Comparison of ENCODE assay signal across 8 mouse cellular contexts in genomic region chr11:107468252-107469030, GRCm38 (mm10). TPM values are rescaled to one million over a fixed set of nuclear protein-coding genes. Genes with fewer than 3 reads are reported as not detected.
DNase-seq lines count a peak whose midpoint lies in the region; ATAC-seq and TF ChIP-seq lines count a peak whose summit lies in the region.

No protein-coding gene starts in this region.

- H3K79me2 ChIP-seq in liver, adult 2 months (ENCODE audit: control insufficient read depth, insufficient read depth, low read length), result peaks cover 27% of the 10 kb centered on the region

- H3K9me3 ChIP-seq in forebrain, embryonic 14.5 days (replicated peaks; ENCODE audit: control insufficient read depth, low read length), result no peaks in the 10 kb centered on the region

- ATAC-seq in forebrain, embryonic 14.5 days, result no peak

- H3K36me3 ChIP-seq in forebrain, embryonic 14.5 days (ENCODE audit: control insufficient read depth, insufficient read depth, low read length), result 0 out of 2 replicates have a peak, but pooled peaks cover 1% of the 10 kb centered on the region
- no peaks in the 10 kb centered on the region for H3K36me3 ChIP-seq in liver, adult 2 months (ENCODE audit: control insufficient read depth, insufficient read depth, low read length)

- 15% methylated on average over 16 of the region's 16 CpGs for WGBS in forebrain, embryonic 14.5 days
- WGBS in liver, adult 2 months, result 7% methylated on average over 16 of the region's 16 CpGs
- WGBS in olfactory bulb, adult 2 months, result 20% methylated on average over 16 of the region's 16 CpGs

- no peak for DNase-seq in layer of hippocampus, adult 2 months (ENCODE audit: low spot score in 2 of 2)
- DNase-seq in layer of hippocampus, adult 9-11 months, result no peak
- DNase-seq in forebrain, embryonic 14.5 days (ENCODE audit: low spot score), result peak; percentile 13
- peak; percentile 83 for DNase-seq in liver, adult 2 months (ENCODE audit: extremely low read depth, low read depth, low spot score)
- no peak for DNase-seq in right cerebral cortex, postnatal 25 days
- no peak for DNase-seq in urinary bladder, postnatal 10 days (ENCODE audit: low spot score)

- H3K27me3 ChIP-seq in forebrain, embryonic 14.5 days (replicated peaks; ENCODE audit: control insufficient read depth, insufficient read depth, low read length), result no peaks in the 10 kb centered on the region
- H3K27me3 ChIP-seq in liver, adult 2 months (ENCODE audit: control insufficient read depth, insufficient read depth, low read length), result no peaks in the 10 kb centered on the region

- TF ChIP-seq POLR2A in liver, adult 2 months (IDR thresholded peaks at IDR 0.05; ENCODE audit: extremely low read depth, insufficient read depth, low read length), result no peak
- TF ChIP-seq POLR2A in olfactory bulb, adult 2 months (IDR thresholded peaks at IDR 0.05; ENCODE audit: insufficient read depth, low read depth, low read length), result no peak

- H3K27ac ChIP-seq in layer of hippocampus, adult 2 months, result peak overlapping the region; percentile 77
- peak overlapping the region; percentile 50 for H3K27ac ChIP-seq in brown adipose tissue, adult 24 weeks (replicated peaks; ENCODE audit: low read depth, low read length)
- H3K27ac ChIP-seq in forebrain, embryonic 14.5 days (ENCODE audit: low read depth, low read length), result peak overlapping the region; percentile 91; the same call in 1 of the 2 replicates
- H3K27ac ChIP-seq in liver, adult 2 months (replicated peaks; ENCODE audit: insufficient read depth, low read depth, low read length), result peak overlapping the region; percentile 83
- H3K27ac ChIP-seq in olfactory bulb, adult 2 months (ENCODE audit: insufficient read depth, low read depth, low read length), result peak overlapping the region; percentile 4; the same call in 1 of the 2 replicates

- peaks cover 19% of the 10 kb centered on the region for H3K4me1 ChIP-seq in brown adipose tissue, adult 24 weeks (ENCODE audit: control insufficient read depth, insufficient read depth, insufficient read length, low read length)
- H3K4me1 ChIP-seq in forebrain, embryonic 14.5 days (ENCODE audit: control insufficient read depth, insufficient read depth, low read length), result peaks cover 14% of the 10 kb centered on the region
- peaks cover 26% of the 10 kb centered on the region for H3K4me1 ChIP-seq in liver, adult 2 months (ENCODE audit: control insufficient read depth, insufficient read depth, low read length)
- peaks cover 7% of the 10 kb centered on the region for H3K4me1 ChIP-seq in olfactory bulb, adult 2 months (ENCODE audit: control insufficient read depth, insufficient read depth, low read length)

- peak overlapping the region; percentile 72 for H3K4me2 ChIP-seq in forebrain, embryonic 14.5 days (ENCODE audit: low read length)

- TF ChIP-seq CTCF in layer of hippocampus, adult 2 months (conservative IDR thresholded peaks at IDR 0.05), result no peak
- no peak for TF ChIP-seq CTCF in liver, adult 2 months (IDR thresholded peaks at IDR 0.05; ENCODE audit: low read depth, low read length)
- TF ChIP-seq CTCF in olfactory bulb, adult 2 months (IDR thresholded peaks at IDR 0.05; ENCODE audit: insufficient read depth, low read depth, low read length), result no peak

- H3K4me3 ChIP-seq in layer of hippocampus, adult 2 months, result peak overlapping the region; percentile 91
- H3K4me3 ChIP-seq in brown adipose tissue, adult 24 weeks (ENCODE audit: insufficient read depth, low read depth, low read length), result peak overlapping the region; percentile 63
- H3K4me3 ChIP-seq in forebrain, embryonic 14.5 days (ENCODE audit: low read depth, low read length), result peak overlapping the region; percentile 89
- peak overlapping the region; percentile 76 for H3K4me3 ChIP-seq in liver, adult 2 months (ENCODE audit: insufficient read depth, low read depth, low read length)
- H3K4me3 ChIP-seq in olfactory bulb, adult 2 months (ENCODE audit: insufficient read depth, low read depth, low read length), result peak overlapping the region; percentile 84

- H3K9ac ChIP-seq in forebrain, embryonic 14.5 days (ENCODE audit: low read length), result peak overlapping the region; percentile 90
- peak overlapping the region; percentile 98 for H3K9ac ChIP-seq in liver, adult 2 months (ENCODE audit: low read depth, low read length)

RNA-seq across cellular contexts. Expression of gene Pitpnc1, which starts 2.1 kb away (rescaled TPM):
- total RNA-seq in layer of hippocampus, adult 2 months (2021), result 10 to 100 TPM; 54.3 to 60.0 TPM
- polyA plus RNA-seq in brown adipose tissue, adult 24 weeks (2012; ENCODE audit: insufficient read depth, insufficient read length, missing spikeins), result 13.8 and 23.1 TPM in 2 replicates
- 31.4 and 38.9 TPM in 2 replicates for polyA plus RNA-seq in forebrain, embryonic 14.5 days (2014; fragmentation: Nextera tagmentation; extraction: Ambion mirVana)
- total RNA-seq in liver, adult 2 months (2014; rRNA removed), result 9.4 and 10.5 TPM in 2 replicates
- 3.5 and 4.1 TPM in 2 replicates for polyA plus RNA-seq in liver, adult 2 months (2012; rRNA removed)
- polyA plus RNA-seq in olfactory bulb, adult 2 months (2012; ENCODE audit: insufficient read depth, insufficient read length, low replicate concordance, missing spikeins), result not detected in 2 replicates

RNA-seq across cellular contexts. Expression of gene Psmd12, which starts 10.8 kb away (rescaled TPM):
- 10 to 100 TPM; 65.9 to 69.3 TPM for total RNA-seq in layer of hippocampus, adult 2 months (2021)
- 105 and 113 TPM in 2 replicates for polyA plus RNA-seq in brown adipose tissue, adult 24 weeks (2012; ENCODE audit: insufficient read depth, insufficient read length, missing spikeins)
- polyA plus RNA-seq in forebrain, embryonic 14.5 days (2014; fragmentation: Nextera tagmentation; extraction: Ambion mirVana), result 171 and 177 TPM in 2 replicates
- total RNA-seq in liver, adult 2 months (2014; rRNA removed), result 53.5 and 54.7 TPM in 2 replicates
- 14.5 and 15.9 TPM in 2 replicates for polyA plus RNA-seq in liver, adult 2 months (2012; rRNA removed)
- polyA plus RNA-seq in olfactory bulb, adult 2 months (2012; ENCODE audit: insufficient read depth, insufficient read length, low replicate concordance, missing spikeins), result not detected in 2 replicates

Comparison
In these comparisons a context has a peak if more than half of its experiments do, and no peak if none do; other contexts are left out.
1. DNase-seq: peak in forebrain, embryonic 14.5 days (single experiment) and liver, adult 2 months (single experiment); none in layer of hippocampus, adult 2 months (0 of 2), layer of hippocampus, adult 9-11 months (single experiment), right cerebral cortex, postnatal 25 days (single experiment) and urinary bladder, postnatal 10 days (single experiment).
2. H3K27ac ChIP-seq: peak in every context shown above with its lines; median percentile 91 in forebrain, embryonic 14.5 days; 83 in liver, adult 2 months; 77 in layer of hippocampus, adult 2 months; 50 in brown adipose tissue, adult 24 weeks; 4 in olfactory bulb, adult 2 months.
3. Peak in every context shown above with its lines, with median percentiles within 50 percentile points of each other: H3K4me3 ChIP-seq.